Mouse (Mus musculus) myocyte (in vitro differentiated cells): Measurements from ENCODE around the gene Cfdp1.

ENCODE experiments used
- E2F4 ChIP-seq: IDR thresholded peaks from one replicate; pipeline ENCODE4 v1.6.1; 2011; ENCODE audit warnings: mild to moderate bottlenecking, control low read depth, moderate library complexity; ENCODE audit not compliant: insufficient read depth
- MYOD1 ChIP-seq, 3 experiments: IDR thresholded peaks; one replicate each; pipeline ENCODE4 v1.6.1; 2011; ENCODE audit warnings: control low read depth in 2 of 3, low read depth in 2 of 3, mild to moderate bottlenecking in 2 of 3, moderate library complexity in 1 of 3; ENCODE audit not compliant: insufficient read length in 2 of 3, control insufficient read depth in 1 of 3
- POLR2A ChIP-seq: IDR thresholded peaks from one replicate; pipeline ENCODE4 v1.6.1; 2011; ENCODE audit warnings: low read depth, mild to moderate bottlenecking, control low read depth, moderate library complexity; ENCODE audit not compliant: insufficient read length
- POLR2AphosphoS2 ChIP-seq: IDR thresholded peaks from one replicate; pipeline ENCODE4 v1.6.1; 2011; ENCODE audit warnings: low read depth, control low read depth; ENCODE audit not compliant: insufficient read length
- REST ChIP-seq: IDR thresholded peaks from one replicate; pipeline ENCODE4 v1.6.1; 2011; ENCODE audit warnings: mild to moderate bottlenecking, control low read depth, moderate library complexity; ENCODE audit not compliant: insufficient read depth, insufficient read length
- SRF ChIP-seq: IDR thresholded peaks from one replicate; pipeline ENCODE4 v1.6.1; 2011; ENCODE audit warnings: low read depth; ENCODE audit not compliant: control insufficient read depth, insufficient read length
- TCF12 ChIP-seq: IDR thresholded peaks from one replicate; pipeline ENCODE4 v1.6.1; 2011; ENCODE audit warnings: mild to moderate bottlenecking, control low read depth; ENCODE audit not compliant: poor library complexity, insufficient read depth, severe bottlenecking

DNA sequence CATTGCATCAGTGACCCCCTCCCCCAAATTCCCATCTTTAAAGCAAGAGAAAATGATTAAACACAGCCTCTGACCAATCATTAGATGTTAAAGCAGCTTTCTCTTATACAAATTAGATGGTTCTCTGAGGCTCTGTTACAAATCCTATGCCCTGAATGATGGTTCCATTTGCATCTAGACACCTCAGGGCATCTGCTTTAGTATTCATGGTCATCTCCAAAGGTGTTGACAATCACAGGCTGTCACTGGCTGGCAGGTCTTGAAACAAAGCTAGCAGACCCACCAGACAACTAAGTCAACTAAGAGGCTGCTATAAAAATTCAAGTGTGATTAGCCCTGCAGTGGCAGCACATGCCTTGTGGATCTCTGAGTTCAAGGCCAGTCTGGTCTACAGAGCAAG, 64.5 kb downstream of the Cfdp1 start:
- TF ChIP-seq REST (no peak), POLR2A (no peak), E2F4 (no peak), SRF (no peak), TCF12 (no peak), POLR2AphosphoS2 (no peak), MYOD1 (IDR thresholded peaks at IDR 0.05; ENCODE audit: control insufficient read depth in 1 of 3, insufficient read length in 2 of 3, low read depth in 2 of 3) (no peak)
